Mouse (Mus musculus) liver, postnatal 0 days (tissue): ENCODE results near the gene Car5a.

Experiments used
- CTCF ChIP-seq: sonication (generic); IDR thresholded peaks from 2 replicates; pipeline ENCODE4 v1.5.1; 2016; ENCODE audit warnings: antibody characterized with exemption, low read depth
- EP300 ChIP-seq: IDR thresholded peaks from 2 replicates; pipeline ENCODE4 v1.6.1; 2016; ENCODE audit warnings: antibody characterized with exemption, low read depth, mild to moderate bottlenecking

DNA sequence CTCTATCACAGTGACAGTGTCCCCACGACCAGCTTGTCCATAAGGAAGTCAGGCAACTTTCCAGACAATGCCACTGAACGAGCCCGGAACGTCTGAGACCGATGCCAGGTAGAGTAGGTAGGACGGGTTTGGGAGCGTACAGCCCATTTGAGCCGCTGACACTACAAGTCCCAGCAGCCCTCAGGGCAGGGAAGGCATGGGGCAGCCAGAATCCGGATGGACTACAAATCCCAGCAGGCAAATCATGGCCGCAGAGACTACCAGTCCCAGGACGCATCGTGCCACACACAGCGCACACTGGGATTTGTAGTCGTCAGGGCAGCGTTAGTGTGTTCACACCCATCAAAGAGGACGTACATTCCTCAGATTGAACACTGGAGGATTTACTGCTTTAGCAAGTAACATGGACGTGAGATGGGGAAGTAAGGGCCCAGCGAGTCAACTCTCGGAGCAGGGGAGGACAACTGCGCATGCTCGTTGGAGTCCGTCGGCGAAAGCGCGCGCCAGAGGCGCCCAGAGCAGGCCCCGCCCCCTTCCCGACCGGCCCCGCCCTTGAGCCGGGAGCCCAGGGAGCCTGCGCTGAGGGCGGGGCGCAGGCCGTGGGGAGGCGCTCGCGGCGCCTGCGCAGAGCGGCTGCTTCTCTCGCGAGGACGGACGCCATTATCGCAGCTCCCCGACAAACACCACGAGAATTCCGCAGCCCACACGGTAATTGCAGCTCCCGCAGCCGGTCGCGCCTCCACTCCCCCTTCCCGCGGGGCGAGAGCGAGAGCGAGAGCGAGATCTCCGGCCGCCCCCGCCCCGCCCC, 5.4 kb upstream of the Car5a start:
- TF ChIP-seq CTCF (no peak), EP300 (no peak; the same call in 1 of the 2 replicates)
